Mouse (Mus musculus) C2C12 (cell line): Measurements from ENCODE around the gene Bicd1.

Source experiments
- CEBPB ChIP-seq: IDR thresholded peaks from one replicate; pipeline ENCODE4 v1.6.1; 2011; ENCODE audit warnings: low read depth, mild to moderate bottlenecking, control low read depth, moderate library complexity
- CTCF ChIP-seq: IDR thresholded peaks from one replicate; pipeline ENCODE4 v1.5.1; 2011; ENCODE audit not compliant: control insufficient read depth, insufficient read depth, insufficient read length
- MAX ChIP-seq: IDR thresholded peaks from one replicate; pipeline ENCODE4 v1.6.1; 2011; ENCODE audit warnings: mild to moderate bottlenecking, control low read depth
- MYOD1 ChIP-seq: IDR thresholded peaks from one replicate; pipeline ENCODE4 v1.6.1; 2011; ENCODE audit warnings: low read depth; ENCODE audit not compliant: control insufficient read depth, insufficient read length

GRCm38 (mm10) chr6:149565720-149566498 is 157.2 kb downstream of the Bicd1 start:
- TF ChIP-seq CTCF (no peak), MAX (no peak), CEBPB (no peak), MYOD1 (no peak)
